Mouse (Mus musculus) cerebellum, postnatal 10 days (tissue): ENCODE measurements around the gene Alpk1.
A peak's percentile ranks its signal among the peaks of the same experiment; 100 is the strongest.

ENCODE experiments used
- DNase-seq, 2 experiments: peaks; one replicate each; pipeline ENCODE4 v3.0.0; 2021; ENCODE audit warnings: mixed read lengths in 2 of 2

The Alpk1 gene

DNA sequence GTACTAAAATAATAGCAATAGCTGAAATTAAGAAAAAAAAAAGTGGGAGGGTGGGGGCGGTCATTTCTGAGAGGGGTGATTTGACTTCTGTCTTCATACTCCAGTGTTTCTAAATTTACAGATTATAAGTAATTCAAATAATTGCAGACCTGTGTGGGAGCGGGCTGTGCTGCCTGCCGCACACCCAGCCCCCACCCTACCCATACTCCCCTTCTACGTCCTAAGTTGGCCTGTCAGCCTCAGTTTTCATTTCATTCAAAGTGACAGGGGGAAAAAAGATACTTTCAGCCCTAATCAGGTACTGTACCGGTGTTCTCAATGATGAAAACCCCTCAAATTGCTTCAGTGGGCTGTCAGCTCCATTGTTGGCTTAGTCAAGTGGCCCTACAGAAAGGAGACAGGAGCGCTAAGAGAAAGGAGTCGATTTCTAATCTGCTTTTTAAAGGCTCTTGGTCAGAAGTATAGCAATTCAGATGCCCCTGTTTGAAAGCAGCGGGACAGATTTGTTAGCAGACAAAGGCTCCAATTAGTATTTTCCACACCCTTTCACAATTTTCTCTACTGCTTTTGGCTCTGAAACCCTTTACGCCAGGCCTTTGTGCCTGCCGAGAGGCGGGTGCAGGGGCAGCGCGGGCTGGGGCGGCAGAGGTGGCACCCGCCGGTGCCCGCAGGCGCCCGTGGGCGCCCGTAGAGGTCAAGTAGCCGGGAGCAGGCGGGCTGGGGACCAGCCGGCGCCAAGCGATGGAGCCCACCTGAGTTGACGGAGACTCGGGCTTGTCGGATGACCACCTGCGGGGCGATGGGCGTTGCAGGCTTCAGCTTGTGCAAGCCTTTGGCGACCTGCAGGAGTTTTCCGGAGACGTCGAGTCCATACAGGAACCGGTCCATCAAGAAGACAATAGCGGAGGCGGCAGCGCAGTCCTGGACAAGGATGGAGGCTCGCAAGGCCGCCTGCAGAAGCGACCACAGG is 85.2 kb downstream of the Alpk1 start:
- peak; percentile 33 to 37 for DNase-seq

DNA sequence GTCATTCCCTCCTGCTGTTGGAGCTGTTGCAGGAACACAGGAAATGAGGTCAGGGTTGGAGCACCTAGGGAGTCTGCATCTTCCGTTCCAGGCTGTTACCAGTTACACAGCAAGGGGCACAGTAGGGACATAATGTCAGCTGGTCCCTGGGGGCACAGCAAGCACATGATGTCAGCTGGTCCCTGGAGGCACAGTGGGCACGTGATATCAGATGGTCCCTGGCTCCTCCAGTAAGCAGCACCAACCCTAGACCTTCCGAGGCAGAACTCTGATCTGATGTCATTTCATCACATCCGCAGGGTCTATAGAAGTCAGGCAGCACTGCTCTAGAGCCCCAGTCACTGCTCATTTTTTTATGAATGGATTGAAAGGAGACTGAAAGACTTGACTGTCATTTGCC is 89.1 kb downstream of the Alpk1 start:
- no peak for DNase-seq

DNA sequence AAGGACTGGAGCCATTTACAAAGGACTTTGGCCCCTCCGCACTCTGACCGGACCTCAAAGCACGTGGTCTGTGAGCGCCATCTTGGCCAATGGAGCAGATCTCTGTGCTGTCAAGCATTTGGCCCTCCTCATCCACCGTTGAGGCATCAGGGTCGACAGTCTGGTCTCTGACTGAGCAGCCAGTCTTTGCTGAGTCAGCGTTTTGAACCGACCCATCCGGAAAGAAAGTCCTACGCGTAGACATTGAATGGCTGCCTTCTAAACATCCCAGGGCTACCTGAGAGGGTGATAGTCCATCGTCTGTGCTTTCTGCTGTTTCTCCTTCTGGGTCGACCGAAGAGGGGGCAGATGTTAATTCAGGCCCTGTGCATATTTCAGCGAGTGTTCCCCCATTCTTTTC is 100.6 kb downstream of the Alpk1 start:
- DNase-seq: no peak

DNA sequence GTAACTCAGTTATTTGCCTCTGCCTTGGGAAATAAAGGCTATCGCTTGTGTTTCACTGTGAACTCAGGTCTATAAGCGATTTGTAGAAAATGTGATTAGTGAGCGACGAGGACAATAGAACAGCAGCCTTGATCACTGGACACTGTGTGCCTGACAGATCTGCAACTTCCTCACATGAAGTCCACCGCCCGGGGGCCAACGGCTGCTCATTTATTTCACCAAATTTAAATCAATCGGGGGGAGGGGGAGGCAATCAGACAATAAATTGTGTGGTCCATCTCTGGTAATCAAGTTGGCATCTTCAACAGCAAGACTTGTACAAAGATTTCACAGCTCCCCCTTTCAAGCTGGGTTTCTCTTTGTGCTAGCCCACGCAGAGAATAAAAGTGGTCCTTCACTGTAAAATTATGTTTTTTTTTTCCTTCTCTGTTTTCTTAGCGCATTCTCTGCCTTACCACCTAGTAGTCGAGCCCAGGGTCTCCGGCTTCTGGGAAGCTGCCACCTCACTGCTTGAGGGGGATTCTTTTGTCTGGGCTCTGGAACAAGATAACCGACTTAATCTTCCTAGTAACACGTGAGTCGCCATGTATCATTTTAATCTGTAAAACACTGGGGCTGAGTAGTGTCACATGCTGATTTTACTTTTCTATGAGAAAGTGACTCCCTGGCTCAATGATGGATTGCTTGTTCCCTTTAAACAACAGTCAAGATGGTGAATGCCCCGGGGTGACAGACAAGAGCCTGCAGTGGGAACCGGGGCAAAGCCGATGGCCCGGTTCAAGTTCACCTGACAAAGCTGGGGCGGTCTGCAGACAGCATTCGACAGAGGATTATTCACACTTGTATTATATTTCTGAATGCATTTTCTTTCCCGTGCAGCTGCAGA is 118.4 kb downstream of the Alpk1 start:
- DNase-seq: no peak

DNA sequence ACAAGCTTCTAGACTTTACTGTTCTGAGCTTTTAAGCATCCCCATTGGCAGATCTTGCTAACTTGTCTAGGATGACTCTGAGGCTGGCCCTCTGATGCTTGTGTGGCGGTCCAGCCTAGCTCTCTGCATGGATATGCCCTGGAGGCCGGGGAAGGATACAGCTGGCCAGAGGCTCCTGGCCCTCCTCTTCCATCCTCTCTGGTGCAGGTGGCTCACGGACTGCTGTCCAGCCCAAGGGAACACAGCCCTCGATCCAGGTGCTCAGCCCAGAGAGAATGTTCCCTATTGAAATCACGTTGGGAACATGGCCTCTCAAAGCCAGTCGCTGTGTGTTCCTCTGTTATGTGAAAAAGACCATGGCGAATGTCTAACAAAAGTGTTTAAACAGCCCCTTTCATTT is 119.6 kb downstream of the Alpk1 start:
- no peak for DNase-seq

DNA sequence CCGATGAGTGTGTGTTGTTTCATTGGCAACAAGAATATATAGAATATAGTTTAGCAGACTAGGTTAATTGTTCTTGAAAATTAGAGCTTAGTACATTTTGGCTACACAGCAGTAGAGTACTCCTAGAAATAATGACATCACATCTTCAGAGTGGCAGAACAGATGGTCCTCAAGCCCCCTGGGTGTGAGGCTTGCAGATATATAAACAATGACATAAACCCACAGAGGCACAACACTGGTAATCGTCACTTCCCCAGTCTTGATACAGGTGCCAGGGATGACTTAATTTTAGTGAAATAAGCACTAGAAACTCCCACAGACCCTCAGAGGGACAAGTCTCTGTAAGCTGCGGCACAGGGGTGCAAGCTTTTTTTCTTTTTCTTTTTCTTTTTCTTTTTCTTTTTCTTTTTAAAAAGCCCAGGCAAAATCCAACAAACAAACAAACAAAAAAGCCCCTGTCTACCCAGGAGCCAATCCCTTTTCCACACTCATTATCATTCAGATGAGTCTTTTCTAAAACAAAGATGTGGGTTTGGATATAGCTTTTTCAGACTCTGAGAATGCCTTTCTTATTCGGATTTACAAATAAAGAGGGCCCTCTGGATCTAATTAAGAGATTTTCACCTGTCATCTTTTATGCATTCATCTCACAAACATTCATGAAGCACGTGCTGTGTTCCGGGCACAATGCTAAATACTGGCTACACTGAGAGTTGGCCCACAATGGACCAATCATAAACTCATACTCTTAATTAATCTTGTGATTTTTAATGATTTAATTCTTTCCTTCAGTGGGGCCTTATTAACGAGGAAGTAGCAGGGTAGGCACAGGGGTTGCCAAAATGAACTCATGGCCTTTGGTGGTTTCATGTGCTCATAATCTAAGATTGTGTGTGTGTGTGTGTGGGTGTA is 128.3 kb downstream of the Alpk1 start:
- DNase-seq: no peak

DNA sequence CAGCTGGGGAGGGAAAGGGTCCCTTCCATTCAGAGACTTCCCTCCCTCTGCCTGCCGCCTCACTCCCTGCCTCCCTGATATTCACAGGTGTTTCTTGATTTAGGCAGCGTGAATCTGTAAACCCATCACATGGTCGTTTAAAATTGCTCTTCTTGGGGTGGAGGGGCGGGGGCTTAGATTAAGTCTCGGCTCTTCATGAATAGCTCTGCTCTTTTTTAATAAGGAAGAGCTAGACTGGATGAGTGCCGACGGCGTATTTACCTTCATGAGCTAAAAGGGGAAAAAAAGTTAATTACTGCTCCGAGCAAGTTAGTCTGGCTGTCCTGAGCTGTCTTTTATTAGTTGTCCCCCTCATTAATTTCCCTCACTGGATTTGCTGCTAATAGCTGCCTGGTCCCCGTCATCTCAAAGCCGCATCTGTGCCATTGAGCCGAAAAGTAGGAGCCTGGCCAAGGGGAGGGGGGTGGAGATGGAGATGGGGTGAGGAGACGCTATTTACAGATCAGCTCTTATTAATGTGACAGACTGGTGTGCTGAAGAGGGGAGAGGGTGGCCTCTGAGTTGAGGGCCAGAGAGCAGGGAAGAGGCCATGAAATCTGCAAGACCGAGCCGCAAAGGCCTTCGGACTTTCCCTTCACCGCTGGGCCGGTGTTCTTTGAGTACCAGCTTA is 134.0 kb downstream of the Alpk1 start:
- peak in 1 of 2 experiments; percentile 38 for DNase-seq

- DNase-seq: no peak
These were observed 138.1 kb downstream of the Alpk1 start for GRCm38 (mm10) chr3:127642211-127642610.

DNA sequence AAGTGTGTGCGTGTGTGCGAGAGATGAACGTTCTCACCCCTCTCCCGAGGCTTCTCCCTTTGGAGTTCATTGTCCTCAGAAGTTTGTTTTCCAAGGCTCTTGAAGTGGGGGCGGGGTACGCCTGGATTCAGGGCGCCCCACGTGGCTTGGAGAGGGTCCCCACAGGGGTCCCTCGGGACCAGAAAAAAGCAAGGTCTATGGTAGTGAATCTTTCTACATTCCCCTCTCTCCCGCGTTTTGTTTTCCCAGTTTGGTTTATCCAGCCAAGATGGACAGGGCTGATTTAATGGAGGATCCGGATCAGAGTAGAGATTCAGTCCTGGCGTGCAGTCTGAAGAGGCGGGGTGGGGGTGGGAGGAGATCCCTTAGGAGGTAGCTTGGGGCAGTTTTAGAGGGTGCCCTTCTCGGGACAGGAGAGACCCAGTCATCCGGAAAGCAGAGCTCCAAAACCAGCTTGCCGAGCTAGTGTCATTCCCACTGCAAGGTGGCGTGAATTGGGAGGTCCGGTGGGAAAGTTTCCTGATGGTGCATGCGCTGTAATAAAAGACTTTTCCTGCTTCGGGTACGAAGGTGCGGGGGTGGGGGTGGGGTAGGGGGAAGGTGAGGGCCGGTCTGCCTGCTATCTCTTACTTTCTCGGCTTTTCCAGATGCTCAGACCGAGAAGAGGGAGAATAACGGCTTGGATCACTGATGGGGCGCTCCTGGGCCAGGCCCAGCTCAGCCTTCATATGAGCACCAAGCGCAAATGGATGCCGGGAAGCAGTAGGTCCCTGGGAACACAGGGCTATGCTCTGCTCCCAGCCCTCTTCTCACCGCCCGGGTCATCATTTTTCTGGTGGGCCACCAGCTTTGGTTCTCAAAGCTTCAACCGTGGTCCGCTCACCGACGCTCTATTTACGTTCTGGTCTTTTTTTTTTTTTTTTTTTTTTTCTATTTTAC is 139.3 kb downstream of the Alpk1 start:
- no peak for DNase-seq

GRCm38 (mm10) chr3:127639875-127640761 is 140.2 kb downstream of the Alpk1 start:
- DNase-seq: peak; percentile 77 to 82

DNA sequence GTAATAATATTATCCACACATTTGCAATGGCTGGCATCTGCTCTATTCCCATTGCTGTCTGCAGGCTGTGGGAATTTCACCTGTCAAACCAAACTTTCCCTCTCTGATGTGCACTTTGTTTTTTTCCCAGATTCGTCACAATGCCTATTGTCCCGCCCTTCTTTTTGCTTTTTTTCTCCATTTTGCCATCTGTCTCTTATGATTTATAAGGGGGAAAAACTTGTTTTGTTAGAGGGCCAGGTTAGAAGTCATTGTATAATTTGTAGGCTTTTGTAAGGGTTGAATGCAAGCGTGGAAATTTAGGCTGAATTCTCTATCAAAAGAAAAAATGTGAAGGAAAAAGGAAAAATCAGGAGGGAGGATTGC is 145.4 kb downstream of the Alpk1 start:
- DNase-seq: no peak

DNA sequence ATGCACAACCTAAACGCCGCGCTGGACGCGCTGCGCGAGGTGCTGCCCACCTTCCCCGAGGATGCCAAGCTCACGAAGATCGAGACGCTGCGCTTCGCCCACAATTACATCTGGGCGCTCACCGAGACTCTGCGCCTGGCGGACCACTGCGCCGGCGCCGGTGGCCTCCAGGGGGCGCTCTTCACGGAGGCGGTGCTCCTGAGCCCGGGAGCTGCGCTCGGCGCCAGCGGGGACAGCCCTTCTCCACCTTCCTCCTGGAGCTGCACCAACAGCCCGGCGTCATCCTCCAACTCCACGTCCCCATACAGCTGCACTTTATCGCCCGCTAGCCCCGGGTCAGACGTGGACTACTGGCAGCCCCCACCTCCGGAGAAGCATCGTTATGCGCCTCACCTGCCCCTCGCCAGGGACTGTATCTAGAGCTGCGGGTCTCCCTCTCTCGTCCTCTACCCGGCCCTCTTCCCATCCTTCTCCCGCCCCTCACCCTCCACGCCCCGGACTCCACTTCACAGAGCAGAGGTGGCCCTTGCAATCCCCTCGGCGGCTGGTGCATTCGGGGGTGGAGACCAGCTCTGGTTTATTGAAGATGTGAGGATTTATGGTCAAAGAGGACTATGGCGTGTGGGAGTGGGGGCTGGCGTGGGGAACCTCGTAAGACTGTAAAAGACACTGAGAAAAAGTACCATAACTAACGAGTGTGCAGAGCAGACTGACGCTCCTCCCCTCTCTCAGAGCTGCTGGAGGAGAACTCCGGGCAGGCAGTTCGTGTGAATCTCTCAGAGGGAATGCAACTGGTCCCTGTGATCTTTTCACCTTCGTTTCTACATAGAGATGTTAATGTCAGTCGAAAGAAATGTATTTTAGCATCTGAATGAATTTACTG is 146.0 kb downstream of the Alpk1 start:
- peak; percentile 89 to 90 for DNase-seq

DNA sequence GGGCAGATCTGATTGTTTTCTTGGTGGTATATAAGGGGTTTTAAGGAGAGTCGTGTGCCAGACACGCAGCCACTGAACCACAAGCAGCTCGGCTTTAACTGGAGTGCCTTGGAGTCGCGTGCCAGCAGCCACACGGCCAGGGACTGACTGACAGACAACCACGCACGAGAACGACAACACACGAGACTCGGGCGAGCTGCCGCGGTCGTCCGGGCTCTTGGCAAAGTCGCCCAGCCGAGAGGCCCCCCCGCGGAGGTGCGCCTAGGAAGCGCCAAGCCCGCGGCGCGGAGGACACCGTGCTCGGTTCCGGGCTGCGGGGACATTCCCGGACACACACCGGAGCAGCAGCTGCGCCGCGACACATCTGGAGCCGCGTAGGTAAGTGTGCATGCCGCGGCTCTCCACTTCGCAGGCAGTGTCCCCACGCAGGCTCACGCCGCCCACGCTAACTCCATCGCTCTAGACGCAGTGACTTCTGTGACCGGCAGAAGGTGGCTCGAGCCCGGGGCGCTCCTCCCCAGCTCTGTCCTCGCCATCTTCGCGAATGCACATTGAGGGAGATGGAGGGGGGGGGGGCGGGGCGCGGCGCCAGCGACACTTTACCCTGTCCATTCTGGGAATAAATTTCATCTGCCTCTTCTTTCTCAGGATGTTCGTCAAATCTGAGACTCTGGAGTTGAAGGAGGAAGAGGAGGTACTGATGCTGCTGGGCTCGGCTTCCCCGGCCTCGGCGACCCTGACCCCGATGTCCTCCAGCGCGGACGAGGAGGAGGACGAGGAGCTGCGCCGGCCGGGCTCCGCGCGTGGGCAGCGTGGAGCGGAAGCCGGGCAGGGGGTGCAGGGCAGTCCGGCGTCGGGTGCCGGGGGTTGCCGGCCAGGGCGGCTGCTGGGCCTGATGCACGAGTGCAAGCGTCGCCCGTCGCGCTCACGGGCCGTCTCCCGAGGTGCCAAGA is 147.0 kb downstream of the Alpk1 start, which contains the start of gene Neurog2:
TSS of gene Neurog2 (plus strand) at position 56 of the 953 bp plus-strand sequence.
- peak; percentile 61 to 62 for DNase-seq

DNA sequence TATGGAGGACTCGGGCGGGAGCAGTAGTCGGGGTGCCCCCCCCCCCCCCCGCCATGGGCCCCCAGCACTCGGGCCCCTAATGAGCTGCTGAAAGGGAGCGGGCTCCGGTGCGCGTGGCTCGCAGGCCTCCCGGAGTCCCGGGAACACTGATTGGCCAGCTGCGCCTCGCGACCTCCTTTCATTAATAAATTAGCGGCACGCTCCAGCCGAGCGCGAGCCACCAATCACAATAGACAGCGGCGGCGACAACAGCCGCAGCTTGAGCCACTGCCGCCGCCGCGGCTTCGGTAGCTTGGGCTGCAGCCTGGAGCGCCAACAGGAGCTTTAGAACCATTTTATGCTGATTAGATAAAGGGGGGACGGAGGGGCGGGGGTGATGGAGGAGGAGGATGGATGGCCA is 147.8 kb downstream of the Alpk1 start:
- DNase-seq: peak; percentile 61 to 62

DNA sequence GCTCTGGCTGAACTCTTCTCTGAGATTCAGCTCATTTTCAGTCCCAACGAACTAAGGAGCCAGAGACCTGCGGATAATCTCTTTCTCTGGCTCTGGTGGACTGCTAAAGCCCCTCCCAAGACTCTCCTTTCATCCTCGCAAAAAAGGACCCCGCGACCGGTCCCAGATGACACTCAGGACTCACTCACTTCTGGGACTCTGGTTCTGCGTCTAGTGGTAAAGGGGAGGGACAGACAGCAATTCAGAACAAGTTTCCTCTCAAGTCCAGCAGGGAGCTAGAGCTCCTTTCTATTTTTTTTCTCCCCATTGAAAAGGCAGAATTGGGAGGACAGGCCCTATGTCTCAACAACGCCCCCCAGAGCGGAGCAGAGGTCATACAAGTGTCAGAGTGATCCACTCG is 148.7 kb downstream of the Alpk1 start:
- DNase-seq: peak in 1 of 2 experiments; percentile 21

DNA sequence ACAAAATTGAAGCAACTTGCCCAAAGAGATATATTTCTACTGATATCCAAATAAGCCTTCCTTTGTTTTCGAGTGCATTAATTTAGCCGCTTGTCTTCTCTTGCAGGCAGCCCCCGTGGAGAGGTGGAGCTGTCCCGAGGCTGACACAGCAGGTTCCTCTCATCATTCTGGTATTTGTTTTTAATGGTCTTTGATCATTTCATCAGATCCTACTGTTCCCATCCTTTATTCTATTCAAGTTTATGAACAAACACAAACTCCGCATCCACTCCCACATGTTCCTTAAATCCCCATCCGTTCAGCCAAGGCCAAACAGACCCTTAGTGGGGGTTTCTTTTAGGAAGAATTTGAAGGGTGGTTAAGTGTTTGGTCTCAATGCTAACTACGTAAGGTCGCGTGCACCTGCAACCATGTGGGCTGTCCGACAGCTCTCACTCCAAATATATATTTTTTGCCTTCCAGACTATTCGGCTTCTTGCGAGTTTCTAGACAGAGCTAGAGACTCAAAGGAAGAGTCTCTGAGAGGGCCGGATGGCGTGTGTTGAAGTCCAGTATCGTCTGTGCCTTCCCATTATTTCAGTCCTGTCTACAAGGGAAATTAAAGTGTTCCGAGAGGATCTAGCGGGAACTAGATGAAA is 149.5 kb downstream of the Alpk1 start:
- DNase-seq: peak in 1 of 2 experiments; percentile 17

DNA sequence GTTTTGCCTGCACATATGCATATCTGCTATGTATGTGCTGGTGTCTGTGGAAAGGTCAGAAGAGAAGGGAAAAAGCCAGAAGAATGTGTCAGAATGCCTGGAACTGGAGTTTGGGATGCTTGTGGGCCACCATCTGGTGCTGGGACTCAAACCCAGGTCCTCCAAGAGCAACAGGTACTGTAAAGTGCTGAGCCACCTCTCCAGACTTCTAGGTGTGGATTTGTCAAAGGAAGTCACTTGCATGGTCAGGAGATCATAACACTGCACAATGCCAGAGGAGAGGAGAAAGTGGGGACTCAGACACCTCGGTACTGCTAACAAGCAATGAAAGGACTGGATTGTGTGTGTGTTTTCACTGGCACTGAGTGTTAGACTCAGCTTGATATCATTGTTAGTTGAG is 150.1 kb downstream of the Alpk1 start:
- DNase-seq: no peak
